Mouse (Mus musculus): ENCODE measurements around the gene T2. TPM values are rescaled to one million over a fixed set of nuclear protein-coding genes. Genes with fewer than 3 reads are reported as not detected.
"Not testable (repeated sequence)": the region's sequence is repeated elsewhere in the genome, so short reads cannot be mapped to it uniquely, and the experiment has no call there.

Gene T2
- polyA plus RNA-seq (2014; fragmentation: Nextera tagmentation; extraction: Ambion mirVana) = 1.6 and 2.5 TPM in 2 replicates

GRCm38 (mm10) chr17:8355692-8356091 is at the start of gene T2:
Gene T2 (plus strand): TSS chr17:8355992.
- Histone ChIP-seq H3K9me3 (ENCODE audit: control insufficient read depth, low read length) (no peaks in the 10 kb centered on the region), H3K36me3 (ENCODE audit: control insufficient read depth, insufficient read depth, low read length) (no peaks in the 10 kb centered on the region), H3K27ac (replicated peaks in 1 of 2; ENCODE audit: control insufficient read depth in 1 of 2, insufficient read depth in 1 of 2, low read depth in 2 of 2, low read length in 2 of 2) (no peak within 1 kb of the TSS), H3K4me2 (ENCODE audit: low read length) (no peak within 1 kb of the TSS), H3K27me3 (ENCODE audit: control insufficient read depth, insufficient read depth, low read length) (no peaks in the 10 kb centered on the region), H3K9ac (ENCODE audit: low read length) (no peak within 1 kb of the TSS), H3K4me3 (ENCODE audit: control insufficient read depth in 1 of 2, insufficient read depth in 1 of 2, low read depth in 1 of 2, low read length in 2 of 2) (no peak within 1 kb of the TSS), H3K4me1 (ENCODE audit: control insufficient read depth in 2 of 2, insufficient read depth in 2 of 2, low read length in 2 of 2) (no peaks in the 10 kb centered on the region)
- ATAC-seq (ENCODE audit: insufficient number of reproducible peaks, insufficient read depth, low FRiP score, low read depth) = no peak
- WGBS = 79% methylated on average over 6 of the region's 6 CpGs

DNA sequence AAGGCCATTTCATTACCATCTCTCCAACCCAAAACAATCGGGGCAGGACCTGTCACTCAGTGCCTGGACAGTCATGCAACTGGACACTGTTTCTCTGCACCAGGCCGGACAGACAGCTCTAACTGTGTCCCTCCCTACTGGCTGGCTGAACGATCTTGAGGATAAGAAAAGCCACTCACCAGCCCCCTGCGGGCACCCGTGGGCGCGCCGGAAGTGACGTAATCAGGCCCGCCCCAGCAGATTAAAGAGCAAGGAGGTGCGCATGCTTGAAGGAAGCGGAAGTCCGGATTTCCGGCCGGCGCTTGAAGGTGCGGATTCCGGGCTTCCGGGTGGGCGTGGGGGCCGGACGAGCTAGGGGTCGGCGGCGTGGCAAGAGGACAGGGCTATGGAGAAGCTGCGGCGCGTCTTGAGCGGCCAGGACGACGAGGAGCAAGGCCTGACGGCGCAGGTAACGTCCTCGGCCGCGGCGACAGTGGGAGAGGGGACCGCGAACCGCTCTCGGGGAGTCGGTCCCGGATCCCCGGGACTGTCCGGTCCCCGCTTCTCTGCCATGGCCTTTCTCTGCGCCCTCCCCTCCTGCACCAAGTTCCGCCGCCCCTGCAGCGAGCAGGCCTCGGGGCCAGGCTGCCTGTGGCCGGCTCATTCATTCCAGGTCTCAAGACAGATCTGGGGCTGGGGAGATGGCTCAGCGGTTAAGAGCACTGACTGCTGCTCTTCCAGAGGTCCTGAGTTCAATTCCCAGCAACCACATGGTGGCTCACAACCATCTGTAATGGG is 44.8 kb upstream of the T2 start, which contains the start of gene Sft2d1:
Sft2d1 (plus strand) TSS at position 265 of the 777 bp plus-strand sequence.
- H3K36me3 ChIP-seq (ENCODE audit: control insufficient read depth, insufficient read depth, low read length) = no peaks in the 10 kb centered on the region
- peaks cover 0 to 17% of the 10 kb centered on the region in 2 experiments; a peak in 3 of 4 replicates for H3K4me1 ChIP-seq (ENCODE audit: control insufficient read depth in 2 of 2, insufficient read depth in 2 of 2, low read length in 2 of 2)
- H3K27ac ChIP-seq (replicated peaks in 1 of 2; ENCODE audit: control insufficient read depth in 1 of 2, insufficient read depth in 1 of 2, low read depth in 2 of 2, low read length in 2 of 2) = peak within 1 kb of the TSS; percentile 57 to 58
- H3K4me2 ChIP-seq (ENCODE audit: low read length) = peak within 1 kb of the TSS; percentile 76
- H3K4me3 ChIP-seq (ENCODE audit: control insufficient read depth in 1 of 2, insufficient read depth in 1 of 2, low read depth in 1 of 2, low read length in 2 of 2) = peak within 1 kb of the TSS; percentile 71 to 79
- peak; percentile 87 for ATAC-seq (ENCODE audit: insufficient number of reproducible peaks, insufficient read depth, low FRiP score, low read depth)
- no peaks in the 10 kb centered on the region for H3K27me3 ChIP-seq (ENCODE audit: control insufficient read depth, insufficient read depth, low read length)
- under 1% methylated on average over 53 of the region's 54 CpGs for WGBS
- no peaks in the 10 kb centered on the region for H3K9me3 ChIP-seq (ENCODE audit: control insufficient read depth, low read length)
- peak within 1 kb of the TSS; percentile 86 for H3K9ac ChIP-seq (ENCODE audit: low read length)

GRCm38 (mm10) chr17:8311751-8312150 is 44.0 kb upstream of the T2 start:
- 0 out of 4 replicates have a peak overlapping the region, but pooled peaks of 1 of the 2 experiments have one; percentile 57 for H3K27ac ChIP-seq (replicated peaks in 1 of 2; ENCODE audit: control insufficient read depth in 1 of 2, insufficient read depth in 1 of 2, low read depth in 2 of 2, low read length in 2 of 2)
- no peaks in the 10 kb centered on the region for H3K36me3 ChIP-seq (ENCODE audit: control insufficient read depth, insufficient read depth, low read length)
- H3K4me3 ChIP-seq (ENCODE audit: control insufficient read depth in 1 of 2, insufficient read depth in 1 of 2, low read depth in 1 of 2, low read length in 2 of 2) = peak overlapping the region; percentile 71 to 79
- no peaks in the 10 kb centered on the region for H3K27me3 ChIP-seq (ENCODE audit: control insufficient read depth, insufficient read depth, low read length)
- WGBS = 44% methylated on average over 3 of the region's 3 CpGs
- peak overlapping the region; percentile 86 for H3K9ac ChIP-seq (ENCODE audit: low read length)
- no peak for ATAC-seq (ENCODE audit: insufficient number of reproducible peaks, insufficient read depth, low FRiP score, low read depth)
- H3K9me3 ChIP-seq (ENCODE audit: control insufficient read depth, low read length) = no peaks in the 10 kb centered on the region
- peak overlapping the region; percentile 76 for H3K4me2 ChIP-seq (ENCODE audit: low read length)
- peaks cover 0 to 17% of the 10 kb centered on the region in 2 experiments; a peak in 3 of 4 replicates for H3K4me1 ChIP-seq (ENCODE audit: control insufficient read depth in 2 of 2, insufficient read depth in 2 of 2, low read length in 2 of 2)

DNA sequence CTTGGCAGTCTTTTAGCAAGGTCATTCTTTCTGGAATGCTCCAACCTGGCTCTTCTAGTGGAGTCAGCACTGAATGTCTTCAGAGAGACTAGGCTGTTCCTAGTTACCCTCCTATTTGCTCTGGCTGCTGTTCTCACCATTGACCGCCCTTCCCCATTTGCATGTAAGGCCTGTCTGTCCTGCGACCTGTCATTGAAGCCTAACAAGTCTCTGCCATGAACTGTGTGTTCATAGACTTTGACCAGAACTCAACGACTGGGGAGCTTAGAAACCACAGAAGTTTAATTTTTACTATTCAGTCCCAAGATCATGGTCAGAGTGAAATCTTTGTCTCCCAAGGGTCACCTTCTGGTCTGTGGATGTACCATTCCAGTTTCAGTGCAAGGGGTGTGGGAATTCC is 41.8 kb upstream of the T2 start:
- 82% methylated on average over 3 of the region's 3 CpGs for WGBS
- H3K27me3 ChIP-seq (ENCODE audit: control insufficient read depth, insufficient read depth, low read length) = no peaks in the 10 kb centered on the region
- ATAC-seq (ENCODE audit: insufficient number of reproducible peaks, insufficient read depth, low FRiP score, low read depth) = no peak

GRCm38 (mm10) chr17:8316251-8316650 is 39.5 kb upstream of the T2 start:
- Histone ChIP-seq H3K27ac (replicated peaks in 1 of 2; ENCODE audit: control insufficient read depth in 1 of 2, insufficient read depth in 1 of 2, low read depth in 2 of 2, low read length in 2 of 2) (no peak overlapping the region), H3K27me3 (ENCODE audit: control insufficient read depth, insufficient read depth, low read length) (no peaks in the 10 kb centered on the region), H3K9ac (ENCODE audit: low read length) (no peak overlapping the region), H3K4me1 (ENCODE audit: control insufficient read depth in 2 of 2, insufficient read depth in 2 of 2, low read length in 2 of 2) (peaks cover 0 to 17% of the 10 kb centered on the region in 2 experiments; a peak in 3 of 4 replicates), H3K9me3 (ENCODE audit: control insufficient read depth, low read length) (no peaks in the 10 kb centered on the region), H3K4me3 (ENCODE audit: control insufficient read depth in 1 of 2, insufficient read depth in 1 of 2, low read depth in 1 of 2, low read length in 2 of 2) (no peak overlapping the region), H3K36me3 (ENCODE audit: control insufficient read depth, insufficient read depth, low read length) (no peaks in the 10 kb centered on the region), H3K4me2 (ENCODE audit: low read length) (no peak overlapping the region)
- WGBS = 73% methylated on average over 1 of the region's 1 CpGs
- no peak for ATAC-seq (ENCODE audit: insufficient number of reproducible peaks, insufficient read depth, low FRiP score, low read depth)

More for the DNA sequence above, 41.8 kb upstream of the T2 start:
- Histone ChIP-seq H3K9me3 (ENCODE audit: control insufficient read depth, low read length) (no peaks in the 10 kb centered on the region), H3K4me3 (ENCODE audit: control insufficient read depth in 1 of 2, insufficient read depth in 1 of 2, low read depth in 1 of 2, low read length in 2 of 2) (no peak overlapping the region), H3K9ac (ENCODE audit: low read length) (no peak overlapping the region), H3K36me3 (ENCODE audit: control insufficient read depth, insufficient read depth, low read length) (no peaks in the 10 kb centered on the region), H3K27ac (replicated peaks in 1 of 2; ENCODE audit: control insufficient read depth in 1 of 2, insufficient read depth in 1 of 2, low read depth in 2 of 2, low read length in 2 of 2) (no peak overlapping the region), H3K4me1 (ENCODE audit: control insufficient read depth in 2 of 2, insufficient read depth in 2 of 2, low read length in 2 of 2) (peaks cover 0 to 17% of the 10 kb centered on the region in 2 experiments; a peak in 3 of 4 replicates), H3K4me2 (ENCODE audit: low read length) (no peak overlapping the region)

DNA sequence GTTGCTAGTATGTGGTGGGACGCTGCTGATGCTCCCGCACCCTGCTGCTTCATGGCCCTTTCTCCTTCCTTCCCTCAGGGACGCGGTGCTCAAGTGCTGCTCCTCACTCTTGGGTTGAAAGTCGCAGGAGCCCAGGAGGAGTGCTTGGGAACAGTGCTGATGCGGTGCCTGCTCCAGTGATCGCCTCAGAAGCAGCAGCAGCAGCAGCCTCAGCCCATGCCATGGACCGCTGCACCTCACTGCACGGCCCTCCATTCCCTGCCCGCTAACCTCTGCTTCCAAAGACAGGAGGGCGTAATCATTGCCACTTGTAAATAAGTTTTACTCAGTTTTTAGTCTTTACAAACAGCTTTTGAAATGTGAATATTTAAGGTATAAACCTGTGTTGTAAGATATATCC is 28.9 kb upstream of the T2 start:
- H3K4me3 ChIP-seq (ENCODE audit: control insufficient read depth in 1 of 2, insufficient read depth in 1 of 2, low read depth in 1 of 2, low read length in 2 of 2); H3K4me2 ChIP-seq (ENCODE audit: low read length); H3K9me3 ChIP-seq (ENCODE audit: control insufficient read depth, low read length); H3K27me3 ChIP-seq (ENCODE audit: control insufficient read depth, insufficient read depth, low read length); H3K27ac ChIP-seq (replicated peaks in 1 of 2; ENCODE audit: control insufficient read depth in 1 of 2, insufficient read depth in 1 of 2, low read depth in 2 of 2, low read length in 2 of 2); H3K9ac ChIP-seq (ENCODE audit: low read length); ATAC-seq (ENCODE audit: insufficient number of reproducible peaks, insufficient read depth, low FRiP score, low read depth); H3K4me1 ChIP-seq (ENCODE audit: control insufficient read depth in 2 of 2, insufficient read depth in 2 of 2, low read length in 2 of 2): not testable (repeated sequence)
- peaks cover 23% of the 10 kb centered on the region for H3K36me3 ChIP-seq (ENCODE audit: control insufficient read depth, insufficient read depth, low read length)
- WGBS = 89% methylated on average over 10 of the region's 11 CpGs

DNA sequence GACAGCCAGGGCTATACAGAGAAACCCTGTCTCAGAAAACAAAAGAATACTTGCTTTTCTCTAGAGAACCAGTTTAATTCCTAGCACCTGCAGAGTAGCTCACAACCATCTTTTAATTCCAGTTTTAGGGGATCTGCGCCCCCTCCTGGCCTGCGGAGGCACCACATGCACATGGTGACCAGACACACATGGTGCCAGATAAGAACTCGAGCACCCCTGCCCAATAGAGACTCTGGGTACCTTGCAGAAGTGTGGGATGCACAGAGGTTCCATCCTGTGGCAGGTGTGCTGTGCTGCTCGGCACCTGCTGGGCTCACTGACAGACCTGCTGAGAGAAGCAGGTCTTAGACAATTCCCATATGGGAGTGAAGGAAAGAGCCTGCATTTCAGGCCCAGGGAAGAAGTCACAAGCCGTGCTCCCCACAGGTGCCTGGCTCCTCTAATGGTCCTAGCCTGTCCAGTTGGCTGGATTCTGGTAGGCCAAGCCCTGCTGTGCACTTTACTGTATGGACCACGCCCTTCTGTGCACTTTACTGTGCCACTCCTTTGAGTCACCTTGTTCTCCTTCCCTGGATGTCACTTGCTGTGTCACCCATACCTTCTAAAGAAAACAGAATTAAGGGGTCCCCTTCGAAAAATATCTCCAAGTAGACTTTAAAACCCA is 27.1 kb upstream of the T2 start:
- Histone ChIP-seq H3K27ac (replicated peaks in 1 of 2; ENCODE audit: control insufficient read depth in 1 of 2, insufficient read depth in 1 of 2, low read depth in 2 of 2, low read length in 2 of 2) (no peak overlapping the region), H3K27me3 (ENCODE audit: control insufficient read depth, insufficient read depth, low read length) (no peaks in the 10 kb centered on the region), H3K9me3 (ENCODE audit: control insufficient read depth, low read length) (no peaks in the 10 kb centered on the region), H3K9ac (ENCODE audit: low read length) (no peak overlapping the region), H3K4me2 (ENCODE audit: low read length) (no peak overlapping the region), H3K36me3 (ENCODE audit: control insufficient read depth, insufficient read depth, low read length) (peaks cover 22% of the 10 kb centered on the region), H3K4me1 (ENCODE audit: control insufficient read depth in 2 of 2, insufficient read depth in 2 of 2, low read length in 2 of 2) (no peaks in the 10 kb centered on the region), H3K4me3 (ENCODE audit: control insufficient read depth in 1 of 2, insufficient read depth in 1 of 2, low read depth in 1 of 2, low read length in 2 of 2) (no peak overlapping the region)
- WGBS = 69% methylated on average over 7 of the region's 7 CpGs
- ATAC-seq (ENCODE audit: insufficient number of reproducible peaks, insufficient read depth, low FRiP score, low read depth) = no peak

Data from heart, embryonic 14.5 days (tissue).